Mouse (Mus musculus): ENCODE measurements around the gene Fhdc1.

GRCm38 (mm10) chr3:84477498-84477897 lies 2.7 kb downstream of the Fhdc1 start:
- no peak for TF ChIP-seq TAL1 (IDR thresholded peaks at IDR 0.05; ENCODE audit: low read length)
- peak; percentile 22; the same call in 1 of the 2 replicates for TF ChIP-seq GATA1 (IDR thresholded peaks at IDR 0.05; ENCODE audit: low read length)
